Mouse (Mus musculus) liver, embryonic 12.5 days (tissue): ENCODE data around the gene Col4a4. TPM values are rescaled to one million over a fixed set of nuclear protein-coding genes. Genes with fewer than 3 reads are reported as not detected.

ENCODE experiments used
- ATAC-seq: fragments of 200-750 bp; cut with Nextera tagmentation; 2 replicates; pipeline ENCODE4 v1.8.0; 2017; ENCODE audit warnings: moderate number of reproducible peaks, mild to moderate bottlenecking, moderate library complexity
- H3K27ac ChIP-seq: fragments of 300-500 bp; sonication (generic); 2 replicates; pipeline ENCODE4 v1.5.1; 2016; ENCODE audit warnings: mild to moderate bottlenecking
- H3K27me3 ChIP-seq: fragments of 300-500 bp; sonication (generic); replicated peaks from 2 replicates; pipeline ENCODE4 v1.6.1; 2016; ENCODE audit warnings: mild to moderate bottlenecking, moderate library complexity
- H3K36me3 ChIP-seq: fragments of 300-500 bp; sonication (generic); 2 replicates; pipeline ENCODE4 v1.6.1; 2016; ENCODE audit warnings: mild to moderate bottlenecking, moderate library complexity
- H3K4me1 ChIP-seq: fragments of 300-500 bp; sonication (generic); 2 replicates; pipeline ENCODE4 v1.6.1; 2016
- H3K4me2 ChIP-seq: fragments of 300-500 bp; sonication (generic); 2 replicates; pipeline ENCODE4 v1.6.1; 2016; ENCODE audit warnings: mild to moderate bottlenecking, moderate library complexity
- H3K4me3 ChIP-seq: fragments of 300-500 bp; sonication (generic); 2 replicates; pipeline ENCODE4 v1.5.1; 2016; ENCODE audit warnings: mild to moderate bottlenecking, moderate library complexity
- H3K9ac ChIP-seq: fragments of 300-500 bp; sonication (generic); 2 replicates; pipeline ENCODE4 v1.6.1; 2016; ENCODE audit warnings: mild to moderate bottlenecking, moderate library complexity
- H3K9me3 ChIP-seq: fragments of 300-500 bp; sonication (generic); replicated peaks from 2 replicates; pipeline ENCODE4 v1.6.1; 2016; ENCODE audit warnings: mild to moderate bottlenecking, moderate library complexity
- WGBS: fragments of 180-500 bp; shearing (Covaris S2); methylation state at CpG from one replicate; pipeline ENCODE4 v1.1.7; 2016; ENCODE audit not compliant: insufficient replicate concordance; 5-methylcytosine and 5-hydroxymethylcytosine counted together
- polyA plus RNA-seq: library from polyadenylated mRNA; unstranded; fragments of >200 nt; fragmentation: Nextera tagmentation; extraction: Ambion mirVana; gene quantifications from 2 replicates; pipeline ENCODE4 v1.2.1, GENCODE M21; 2016

The Col4a4 gene
- polyA plus RNA-seq, 1 experiment from 2014 or later, result 0.02 TPM

GRCm38 (mm10) chr1:82432919-82433648, 153.6 kb downstream of the Col4a4 start:
- Histone ChIP-seq H3K4me3 (no peak overlapping the region), H3K9me3 (no peaks in the 10 kb centered on the region), H3K27me3 (no peaks in the 10 kb centered on the region), H3K4me2 (no peak overlapping the region), H3K4me1 (no peaks in the 10 kb centered on the region), H3K36me3 (no peaks in the 10 kb centered on the region), H3K9ac (no peak overlapping the region), H3K27ac (no peak overlapping the region)
- no peak for ATAC-seq
- 74% methylated on average over 15 of the region's 15 CpGs for WGBS

DNA sequence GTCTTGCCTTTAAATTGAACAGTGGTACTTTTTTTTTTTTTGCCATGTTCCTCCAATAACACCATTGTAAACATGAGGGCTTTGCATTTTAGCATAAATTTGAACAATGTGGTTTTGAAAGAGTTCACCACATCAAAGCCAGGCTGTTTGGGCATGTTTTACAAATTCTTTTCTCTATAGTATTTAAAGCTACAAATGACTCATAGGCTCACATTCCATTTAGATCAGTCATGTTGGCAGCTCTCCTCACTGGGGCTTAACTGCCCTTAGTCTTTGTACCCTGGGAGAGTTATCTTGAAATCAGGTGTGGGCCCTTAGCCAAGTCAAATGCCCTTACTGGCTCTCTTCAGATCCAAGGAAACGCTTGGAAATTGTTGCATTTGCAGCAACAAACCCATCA, 157.6 kb downstream of the Col4a4 start:
- 55% methylated on average over 1 of the region's 1 CpGs for WGBS
- H3K4me2 ChIP-seq, result no peak overlapping the region
- H3K4me3 ChIP-seq, result no peak overlapping the region
- no peaks in the 10 kb centered on the region for H3K4me1 ChIP-seq
- no peaks in the 10 kb centered on the region for H3K36me3 ChIP-seq
- no peaks in the 10 kb centered on the region for H3K9me3 ChIP-seq
- ATAC-seq, result no peak
- no peak overlapping the region for H3K9ac ChIP-seq
- H3K27ac ChIP-seq, result no peak overlapping the region
- no peaks in the 10 kb centered on the region for H3K27me3 ChIP-seq

DNA sequence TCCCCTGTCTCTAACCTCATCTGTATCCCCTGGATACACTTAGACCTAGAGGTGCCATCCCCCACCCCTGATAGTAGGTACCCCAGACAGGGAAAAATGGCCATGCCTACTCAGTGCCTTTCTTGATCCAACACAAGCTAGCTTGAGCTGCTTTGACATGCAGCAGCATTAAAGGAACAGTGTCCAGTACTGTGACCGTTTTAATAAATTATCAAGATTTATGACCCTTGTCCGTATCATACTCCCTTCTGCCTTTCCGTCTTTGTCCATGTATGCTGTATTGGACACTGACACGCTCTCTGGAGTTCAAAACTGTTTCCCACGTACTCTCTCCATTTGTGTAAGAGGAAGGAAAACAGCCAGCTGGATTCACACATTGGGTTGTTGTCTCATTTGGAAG, 158.9 kb downstream of the Col4a4 start:
- no peaks in the 10 kb centered on the region for H3K9me3 ChIP-seq
- no peak overlapping the region for H3K27ac ChIP-seq
- no peaks in the 10 kb centered on the region for H3K27me3 ChIP-seq
- no peak overlapping the region for H3K9ac ChIP-seq
- H3K4me1 ChIP-seq, result no peaks in the 10 kb centered on the region
- H3K4me2 ChIP-seq, result no peak overlapping the region
- no peak overlapping the region for H3K4me3 ChIP-seq
- no peak for ATAC-seq
- H3K36me3 ChIP-seq, result no peaks in the 10 kb centered on the region
- 88% methylated on average over 5 of the region's 5 CpGs for WGBS

DNA sequence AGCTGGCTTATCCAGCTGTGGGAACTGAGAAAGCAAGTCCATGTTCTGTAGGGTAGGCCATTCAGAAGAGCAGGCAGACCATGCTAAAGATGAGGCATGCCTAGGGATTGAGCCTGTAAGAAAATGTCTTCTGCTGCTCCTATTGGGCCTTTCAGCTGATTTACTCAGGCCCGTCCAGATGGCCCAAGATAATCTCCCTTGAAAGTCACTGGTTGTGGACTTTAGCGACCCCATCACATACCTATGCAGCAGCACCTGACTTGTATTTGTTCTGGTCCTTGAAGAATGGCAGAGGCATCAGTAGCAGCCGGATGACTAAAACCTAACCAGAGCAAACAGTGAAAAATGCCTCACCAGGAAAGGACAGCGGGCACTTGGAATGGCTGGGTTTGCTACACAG, 171.0 kb downstream of the Col4a4 start:
- no peak for ATAC-seq
- Histone ChIP-seq H3K4me2 (no peak overlapping the region), H3K36me3 (0 out of 2 replicates have a peak, but pooled peaks cover 3% of the 10 kb centered on the region), H3K27ac (no peak overlapping the region), H3K9ac (no peak overlapping the region), H3K27me3 (no peaks in the 10 kb centered on the region), H3K9me3 (no peaks in the 10 kb centered on the region), H3K4me1 (no peaks in the 10 kb centered on the region), H3K4me3 (no peak overlapping the region)
- 75% methylated on average over 4 of the region's 4 CpGs for WGBS

DNA sequence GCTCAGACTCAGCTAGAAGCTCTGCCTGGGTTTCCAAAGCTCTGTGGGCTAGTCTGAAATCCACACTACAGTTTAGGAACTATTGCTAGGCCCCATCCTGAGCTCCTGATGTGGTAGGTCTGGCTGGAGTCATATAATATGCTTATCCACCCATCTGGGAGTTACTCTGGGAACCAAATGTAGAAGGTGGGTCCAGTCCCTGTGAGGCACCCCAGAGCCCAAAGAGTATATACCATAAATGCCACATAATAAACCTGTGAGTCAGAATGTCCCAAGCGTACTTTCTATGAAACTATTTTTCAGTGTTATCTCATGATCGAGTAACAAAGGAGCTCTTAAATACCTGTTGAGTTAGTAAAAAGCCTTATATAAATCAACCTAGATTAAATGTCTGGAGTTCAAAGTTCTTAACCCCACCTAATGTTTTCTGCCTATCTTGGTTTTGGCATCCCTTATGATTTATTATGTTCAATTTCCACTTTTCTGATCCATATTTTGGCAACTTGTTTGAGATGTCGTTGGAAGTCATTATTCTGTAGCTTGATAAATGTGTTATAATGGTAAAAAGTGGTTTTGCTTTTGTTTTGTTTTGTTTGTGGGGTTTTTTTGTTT, 172.1 kb downstream of the Col4a4 start:
- 84% methylated on average over 3 of the region's 3 CpGs for WGBS
- no peak overlapping the region for H3K9ac ChIP-seq
- H3K4me3 ChIP-seq, result no peak overlapping the region
- H3K27ac ChIP-seq, result no peak overlapping the region
- ATAC-seq, result no peak
- H3K9me3 ChIP-seq, result no peaks in the 10 kb centered on the region
- H3K27me3 ChIP-seq, result no peaks in the 10 kb centered on the region
- H3K4me1 ChIP-seq, result no peaks in the 10 kb centered on the region
- H3K4me2 ChIP-seq, result no peak overlapping the region
- H3K36me3 ChIP-seq, result no peaks in the 10 kb centered on the region

DNA sequence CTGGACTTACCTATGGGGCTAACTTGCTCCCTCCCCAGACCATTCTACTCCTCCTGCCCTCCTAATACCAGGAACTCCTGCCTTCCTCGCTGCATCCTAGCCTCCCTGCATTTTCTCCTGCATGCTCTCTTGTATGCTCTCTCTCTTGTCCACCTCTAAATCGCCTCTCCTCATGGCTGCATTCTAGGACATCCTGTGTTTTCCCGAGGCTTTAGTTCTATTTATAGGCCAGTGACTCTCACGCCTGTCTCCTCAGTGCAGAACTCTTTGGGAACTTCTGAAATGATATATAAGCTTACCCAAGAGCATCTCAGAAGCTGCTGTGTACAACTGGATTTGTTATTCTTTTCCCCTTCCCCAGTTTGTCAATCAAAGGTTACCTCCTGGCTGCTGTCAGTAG, 174.6 kb downstream of the Col4a4 start:
- Histone ChIP-seq H3K4me3 (no peak overlapping the region), H3K9me3 (no peaks in the 10 kb centered on the region), H3K27me3 (no peaks in the 10 kb centered on the region), H3K4me2 (no peak overlapping the region), H3K4me1 (no peaks in the 10 kb centered on the region), H3K9ac (no peak overlapping the region), H3K36me3 (no peaks in the 10 kb centered on the region), H3K27ac (no peak overlapping the region)
- no peak for ATAC-seq
- 48% methylated on average over 4 of the region's 4 CpGs for WGBS

DNA sequence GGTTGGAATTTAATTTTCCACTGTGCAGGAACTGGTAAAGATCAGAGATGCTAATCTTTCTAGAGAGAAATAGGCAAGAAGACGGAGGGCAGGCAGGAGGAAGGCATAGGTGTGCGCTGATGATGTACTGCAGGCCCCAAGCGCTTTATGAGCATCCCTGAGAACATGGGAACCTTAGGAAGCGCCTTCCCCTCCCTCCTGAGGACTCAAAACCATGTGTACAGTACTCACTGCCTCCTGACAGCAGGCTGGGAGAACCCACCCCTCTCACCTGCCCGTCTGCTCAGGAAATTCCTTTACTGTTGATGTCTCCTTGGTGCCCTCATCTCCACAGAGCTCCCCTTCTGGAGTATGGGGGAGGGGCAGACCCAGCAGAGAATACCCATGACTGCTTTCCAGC, 175.1 kb downstream of the Col4a4 start:
- H3K4me1 ChIP-seq, result no peaks in the 10 kb centered on the region
- H3K27me3 ChIP-seq, result no peaks in the 10 kb centered on the region
- H3K36me3 ChIP-seq, result no peaks in the 10 kb centered on the region
- H3K9ac ChIP-seq, result no peak overlapping the region
- H3K27ac ChIP-seq, result no peak overlapping the region
- H3K9me3 ChIP-seq, result no peaks in the 10 kb centered on the region
- no peak for ATAC-seq
- no peak overlapping the region for H3K4me2 ChIP-seq
- 71% methylated on average over 5 of the region's 5 CpGs for WGBS
- H3K4me3 ChIP-seq, result no peak overlapping the region

GRCm38 (mm10) chr1:82410548-82410947, 176.1 kb downstream of the Col4a4 start:
- H3K36me3 ChIP-seq, result no peaks in the 10 kb centered on the region
- no peak overlapping the region for H3K27ac ChIP-seq
- H3K4me1 ChIP-seq, result no peaks in the 10 kb centered on the region
- no peak overlapping the region for H3K4me3 ChIP-seq
- no peak for ATAC-seq
- 77% methylated on average over 3 of the region's 3 CpGs for WGBS
- no peak overlapping the region for H3K4me2 ChIP-seq
- no peaks in the 10 kb centered on the region for H3K27me3 ChIP-seq
- no peak overlapping the region for H3K9ac ChIP-seq
- no peaks in the 10 kb centered on the region for H3K9me3 ChIP-seq

DNA sequence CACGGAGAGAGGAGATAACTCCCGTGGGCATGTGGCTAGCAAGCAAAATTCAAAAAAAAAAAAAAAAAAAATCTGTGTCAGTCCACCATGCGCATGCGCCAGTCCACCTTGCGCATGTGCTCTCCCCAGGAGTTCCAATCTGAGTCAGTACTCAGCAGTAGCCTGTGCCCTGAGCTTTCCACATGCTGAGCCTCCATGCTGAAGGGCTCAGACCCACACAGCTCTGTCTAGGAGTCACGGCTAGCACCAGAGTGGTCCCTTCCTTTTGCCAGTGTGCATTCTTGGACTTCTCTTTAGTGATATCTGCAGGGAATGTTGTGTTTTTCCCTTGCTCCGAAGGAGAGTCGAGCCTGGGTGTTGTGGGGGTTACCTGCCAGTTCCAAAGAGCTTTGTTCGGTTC, 177.4 kb downstream of the Col4a4 start:
- no peak for ATAC-seq
- no peak overlapping the region for H3K9ac ChIP-seq
- WGBS, result 87% methylated on average over 9 of the region's 9 CpGs
- no peaks in the 10 kb centered on the region for H3K36me3 ChIP-seq
- H3K4me2 ChIP-seq, result no peak overlapping the region
- no peaks in the 10 kb centered on the region for H3K4me1 ChIP-seq
- no peak overlapping the region for H3K27ac ChIP-seq
- no peaks in the 10 kb centered on the region for H3K27me3 ChIP-seq
- no peaks in the 10 kb centered on the region for H3K9me3 ChIP-seq
- no peak overlapping the region for H3K4me3 ChIP-seq

- H3K4me1 ChIP-seq, result no peaks in the 10 kb centered on the region
- ATAC-seq, result no peak
- 71% methylated on average over 3 of the region's 3 CpGs for WGBS
These were observed 178.9 kb downstream of the Col4a4 start for GRCm38 (mm10) chr1:82407786-82408185.

More at GRCm38 (mm10) chr1:82407786-82408185, 178.9 kb downstream of the Col4a4 start:
- Histone ChIP-seq H3K27ac (no peak overlapping the region), H3K4me2 (no peak overlapping the region), H3K27me3 (no peaks in the 10 kb centered on the region), H3K4me3 (no peak overlapping the region), H3K9me3 (no peaks in the 10 kb centered on the region), H3K9ac (no peak overlapping the region), H3K36me3 (no peaks in the 10 kb centered on the region)
